Mouse (Mus musculus) stomach, adult 2 months (tissue): ENCODE data around the gene Xrcc1. TPM values are rescaled to one million over a fixed set of nuclear protein-coding genes. Genes with fewer than 3 reads are reported as not detected.

Experiments used
- polyA plus RNA-seq: library from polyadenylated mRNA; depleted of rRNA; stranded (reverse); fragments of >200 nt; gene quantifications from 2 replicates; pipeline ENCODE4 v1.2.3, GENCODE M21; 2012; rRNA removed

The Xrcc1 gene
- polyA plus RNA-seq: 16.4 and 20.3 TPM in 2 replicates

DNA sequence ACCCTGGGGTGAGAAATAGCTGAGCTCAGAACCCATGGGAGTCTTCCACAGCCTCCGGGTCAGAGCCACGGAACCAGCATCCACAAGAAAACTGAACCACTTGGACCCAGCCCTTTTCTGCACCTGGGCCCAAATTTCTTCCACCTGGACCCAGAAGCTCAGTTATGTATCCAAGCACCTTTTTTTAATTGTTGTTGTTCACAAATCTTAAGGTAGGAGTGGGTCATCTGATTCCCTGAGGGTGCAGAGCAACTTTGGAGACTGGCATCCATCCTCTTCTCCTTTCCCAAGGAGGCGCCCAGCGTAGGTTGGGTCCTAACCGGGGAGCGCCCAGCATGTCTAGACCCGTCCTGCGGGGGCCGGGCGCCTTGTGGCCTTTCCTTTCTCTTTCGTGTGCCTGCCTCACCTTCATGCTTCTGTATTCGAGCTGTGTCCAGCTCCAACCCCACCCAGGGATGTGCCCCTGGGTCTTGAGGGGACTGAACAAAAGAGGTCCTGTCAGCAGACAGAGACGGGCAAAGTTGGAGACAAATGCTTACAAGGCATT, at the start of gene Xrcc1, which contains the start of gene Pinlyp:
Gene Xrcc1 (plus strand): TSS at position 222 of the 547 bp plus-strand sequence.
Gene Pinlyp (minus strand): TSS at position 51 of the 547 bp plus-strand sequence.

DNA sequence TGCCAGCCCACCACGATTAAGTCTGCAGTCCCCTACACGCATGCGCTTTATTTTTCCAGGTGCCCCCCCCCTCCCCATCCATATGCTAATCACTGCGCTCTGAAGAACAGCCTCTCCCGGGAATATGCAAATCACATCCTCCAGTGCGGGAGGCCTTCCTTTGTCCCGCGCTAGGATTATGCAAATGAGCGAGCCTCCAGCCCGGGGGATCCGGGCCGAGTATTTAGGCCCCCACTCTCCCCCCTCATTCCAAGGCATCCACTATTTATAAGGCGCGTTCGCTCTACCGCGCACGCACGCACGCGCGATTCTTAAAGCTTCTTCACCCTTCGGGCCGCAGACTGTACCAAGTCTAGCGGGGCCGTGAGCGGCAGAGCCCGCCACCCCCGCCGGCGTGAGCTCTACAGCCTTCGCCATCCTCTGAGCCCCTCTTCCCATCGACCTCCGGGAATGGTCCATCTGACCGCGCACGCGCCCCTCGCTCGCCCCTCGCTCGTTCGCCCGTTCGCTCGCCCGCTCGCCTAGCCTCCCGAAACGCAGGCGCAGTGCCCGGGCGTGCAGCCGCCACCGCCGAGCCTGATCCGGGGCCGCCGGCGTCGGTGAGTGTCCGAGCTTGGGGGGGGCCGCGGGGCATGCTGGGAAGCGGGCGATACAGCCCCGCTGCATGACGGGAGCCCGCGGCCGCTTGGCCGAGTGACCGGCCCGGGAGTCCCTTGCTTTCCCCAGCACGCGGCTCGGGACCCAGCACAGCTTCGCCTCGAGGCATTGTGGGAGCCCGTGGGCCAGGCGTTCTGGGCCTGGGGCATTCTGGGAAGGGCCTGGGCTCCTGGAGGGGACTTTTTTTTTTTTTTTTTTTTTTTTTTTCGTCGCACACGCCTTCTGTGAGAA, 39.0 kb upstream of the Xrcc1 start, which contains the start of gene Zfp428:
Gene Zfp428 (plus strand): TSS at position 169 of the 888 bp plus-strand sequence.

DNA sequence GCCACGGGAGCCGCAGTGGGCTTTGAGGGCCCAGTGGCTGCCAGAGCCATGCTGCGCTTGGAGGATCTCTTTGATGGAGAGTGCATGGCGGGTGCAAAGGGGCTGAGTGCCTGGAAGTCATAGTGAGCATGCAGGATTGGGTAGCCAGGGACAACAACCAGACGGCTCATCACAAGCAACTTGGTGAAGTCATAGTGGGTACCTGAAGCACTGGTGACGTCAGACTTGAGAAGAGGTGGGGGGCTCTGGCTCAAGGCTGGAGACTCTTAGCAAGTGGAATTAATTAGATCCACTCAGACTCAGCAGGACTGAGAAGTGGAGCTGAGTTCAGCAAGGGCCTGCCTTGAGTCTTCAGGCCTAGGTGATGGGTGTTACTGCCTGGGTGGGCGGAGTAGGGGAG, 33.7 kb upstream of the Xrcc1 start, which contains the start of gene AC161166.1:
Gene AC161166.1 (minus strand): TSS at position 101 of the 400 bp plus-strand sequence.

DNA sequence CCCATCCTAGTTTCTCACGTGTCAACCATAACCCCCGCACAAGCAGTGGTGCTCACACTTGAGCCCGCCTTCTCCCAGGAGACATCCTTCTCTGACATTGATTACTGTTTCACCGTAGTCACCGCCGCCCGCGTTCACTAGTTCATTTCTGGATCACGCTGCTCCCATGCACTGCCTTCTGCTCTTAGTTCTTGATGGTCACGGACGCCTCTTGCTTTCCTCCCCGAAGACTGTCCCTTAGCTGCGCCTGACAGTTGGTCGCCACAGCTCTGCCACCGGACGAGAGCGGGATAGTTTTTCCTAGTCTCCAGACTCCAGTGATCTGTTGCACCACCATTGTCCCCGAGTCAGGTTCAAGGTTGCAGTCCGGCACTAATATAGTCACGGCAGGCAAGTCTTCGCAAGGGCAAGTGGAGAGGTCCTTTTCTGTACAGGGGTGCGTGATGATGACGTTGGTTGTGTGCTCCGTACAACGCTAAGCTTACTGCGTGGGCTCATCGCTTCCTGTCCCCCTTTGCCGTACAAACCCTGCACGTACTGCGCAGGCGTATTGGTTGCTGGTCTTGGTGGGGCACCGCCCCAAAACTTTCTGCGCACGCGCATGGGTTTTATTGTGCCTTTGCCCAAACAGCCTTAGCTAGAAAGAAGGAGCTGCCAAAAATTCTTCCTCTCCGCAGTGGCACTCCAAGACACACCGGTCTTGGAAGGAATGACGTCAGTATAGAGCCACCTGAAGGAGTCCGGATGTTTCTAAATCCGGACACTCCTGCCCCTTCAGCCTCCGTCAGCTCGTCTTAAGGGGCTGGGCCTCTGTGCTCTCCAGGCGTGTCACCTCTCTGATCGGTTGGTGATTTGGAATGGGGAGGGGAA, 15.8 kb upstream of the Xrcc1 start, which contains the start of gene Irgq:
Gene Irgq (plus strand): TSS at position 628 of the 870 bp plus-strand sequence.

DNA sequence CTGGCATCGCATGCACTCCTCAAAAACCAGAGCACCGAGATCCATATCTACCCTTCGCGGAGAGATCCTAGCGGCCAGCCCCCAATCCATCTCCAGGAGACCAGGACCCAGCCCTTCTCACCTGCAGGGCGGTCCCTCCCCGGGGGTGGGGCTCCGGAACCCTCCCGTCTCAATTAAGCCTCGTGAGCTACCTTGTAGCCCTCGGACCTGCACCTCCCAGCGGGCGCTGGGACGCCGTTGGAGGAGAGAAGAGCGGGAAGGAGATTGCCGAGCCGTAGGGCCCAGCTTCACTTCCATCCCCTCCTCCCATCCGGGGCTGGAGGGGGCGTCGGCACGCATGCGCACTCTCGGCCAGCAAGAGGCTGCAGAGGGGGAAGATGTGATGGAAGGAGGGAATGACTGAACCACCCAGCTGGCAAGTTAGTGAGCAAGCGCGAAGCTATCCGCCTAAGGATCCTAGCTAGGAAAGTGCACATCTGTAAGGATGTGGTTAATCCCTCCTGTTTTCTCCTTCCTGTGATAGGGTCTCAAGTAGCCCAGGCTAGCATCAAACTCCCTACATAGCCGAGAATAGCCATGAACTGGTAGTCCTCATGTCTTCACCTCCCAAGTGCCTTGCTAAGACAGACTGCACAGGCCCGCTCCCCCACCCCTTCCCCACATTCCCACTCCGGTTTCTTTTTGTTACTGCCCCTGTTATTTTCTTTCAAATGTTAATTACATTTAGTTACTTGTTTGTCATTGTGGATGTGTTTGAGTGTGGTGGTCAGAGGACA, 41.4 kb downstream of the Xrcc1 start, which contains the start of the genes Ethe1 and Zfp575:
Gene Ethe1 (plus strand): TSS at position 214 of the 776 bp plus-strand sequence.
Gene Zfp575 (minus strand): TSS at position 312 of the 776 bp plus-strand sequence.

DNA sequence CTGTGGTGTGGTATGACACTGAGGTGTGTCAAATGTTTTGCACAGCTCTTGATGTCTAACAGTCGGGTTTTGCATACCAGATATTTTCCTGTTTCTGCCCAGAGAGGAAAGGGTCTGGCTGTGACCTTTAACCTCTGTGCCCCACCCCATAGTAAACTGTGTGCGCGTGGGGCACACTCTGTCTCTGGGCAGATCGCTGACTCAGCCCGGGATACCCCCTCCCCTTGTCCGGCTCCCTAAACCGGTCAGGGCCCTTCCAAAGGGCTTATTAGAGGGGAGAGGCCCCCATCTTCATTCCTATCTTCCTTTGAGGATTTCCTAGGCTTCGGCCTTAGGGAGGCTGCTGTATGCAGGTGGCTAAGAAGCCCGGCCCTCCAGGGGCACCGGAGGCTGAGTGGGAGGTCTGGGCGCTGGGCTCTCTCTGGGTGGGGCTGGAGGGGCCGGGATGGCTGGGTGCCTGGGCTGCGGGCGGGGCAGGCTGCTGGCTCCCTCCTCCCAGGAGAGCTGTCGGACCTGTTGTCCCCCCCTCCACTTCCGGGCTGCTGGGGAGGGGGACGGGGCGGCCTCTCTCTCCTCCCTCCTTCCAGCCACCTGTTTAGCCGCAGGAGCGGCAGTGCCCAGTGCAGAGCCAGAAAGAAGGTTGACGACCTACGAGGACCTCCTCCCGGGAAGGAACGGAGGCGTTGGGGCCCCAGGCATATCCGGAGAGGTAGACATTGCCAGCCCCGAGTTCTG, 64.2 kb downstream of the Xrcc1 start, which contains the start of gene Phldb3:
Gene Phldb3 (plus strand): TSS at position 620 of the 735 bp plus-strand sequence.

Other genes with a start within 250 kb of the Xrcc1 start
- gene Zfp61, start 245.1 kb upstream of the Xrcc1 start, polyA plus RNA-seq: 0.96 and 1.8 TPM in 2 replicates
- 2.3 and 2.8 TPM in 2 replicates for gene Zfp94, start 229.6 kb upstream of the Xrcc1 start, polyA plus RNA-seq
- 0.26 and 0.63 TPM in 2 replicates for gene Tescl, start 212.4 kb upstream of the Xrcc1 start, polyA plus RNA-seq
- 43.9 and 102 TPM in 2 replicates for gene Lypd5, start 197.1 kb upstream of the Xrcc1 start, polyA plus RNA-seq
- 39.3 and 74.6 TPM in 2 replicates for gene Kcnn4, start 176.0 kb upstream of the Xrcc1 start, polyA plus RNA-seq
- gene Smg9, start 146.7 kb upstream of the Xrcc1 start, polyA plus RNA-seq: 32.6 and 35.9 TPM in 2 replicates
- 0.03 and 0.04 TPM in 2 replicates for gene Irgc1, start 94.0 kb upstream of the Xrcc1 start, polyA plus RNA-seq
- 16.9 and 29.3 TPM in 2 replicates for gene Plaur, start 83.8 kb upstream of the Xrcc1 start, polyA plus RNA-seq
- 8.2 and 13.7 TPM in 2 replicates for gene Cadm4, start 64.3 kb upstream of the Xrcc1 start, polyA plus RNA-seq
- 14.6 and 33.0 TPM in 2 replicates for gene Zfp428, start 39.3 kb upstream of the Xrcc1 start, polyA plus RNA-seq
- gene AC161166.1, start 33.8 kb upstream of the Xrcc1 start, polyA plus RNA-seq: not detected in 2 replicates
- 8.1 and 9.0 TPM in 2 replicates for gene Irgq, start 15.6 kb upstream of the Xrcc1 start, polyA plus RNA-seq
- 37.2 and 46.2 TPM in 2 replicates for gene Pinlyp, start 171 bp upstream of the Xrcc1 start, polyA plus RNA-seq
- 167 and 181 TPM in 2 replicates for gene Ethe1, start 41.3 kb downstream of the Xrcc1 start, polyA plus RNA-seq
- 1.9 and 3.4 TPM in 2 replicates for gene Zfp575, start 41.4 kb downstream of the Xrcc1 start, polyA plus RNA-seq
- gene Phldb3, start 64.5 kb downstream of the Xrcc1 start, polyA plus RNA-seq: 5.6 and 8.8 TPM in 2 replicates
- 168 and 173 TPM in 2 replicates for gene Lypd3, start 90.3 kb downstream of the Xrcc1 start, polyA plus RNA-seq
- gene Tex101, start 130.4 kb downstream of the Xrcc1 start, polyA plus RNA-seq: not detected in 2 replicates
- not detected in 2 replicates for gene BC049730, start 163.0 kb downstream of the Xrcc1 start, polyA plus RNA-seq
- not detected in 2 replicates for gene Gm4763, start 180.6 kb downstream of the Xrcc1 start, polyA plus RNA-seq
- gene Cd177, start 214.0 kb downstream of the Xrcc1 start, polyA plus RNA-seq: 2.9 and 3.4 TPM in 2 replicates
- gene Ceacam10, start 230.9 kb downstream of the Xrcc1 start, polyA plus RNA-seq: 3.0 and 3.4 TPM in 2 replicates